Mouse (Mus musculus): ENCODE measurements around the gene Rac1. TPM values are rescaled to one million over a fixed set of nuclear protein-coding genes. Genes with fewer than 3 reads are reported as not detected.

The Rac1 gene
- polyA plus RNA-seq, 1 experiment from 2014 or later: 475 TPM

DNA sequence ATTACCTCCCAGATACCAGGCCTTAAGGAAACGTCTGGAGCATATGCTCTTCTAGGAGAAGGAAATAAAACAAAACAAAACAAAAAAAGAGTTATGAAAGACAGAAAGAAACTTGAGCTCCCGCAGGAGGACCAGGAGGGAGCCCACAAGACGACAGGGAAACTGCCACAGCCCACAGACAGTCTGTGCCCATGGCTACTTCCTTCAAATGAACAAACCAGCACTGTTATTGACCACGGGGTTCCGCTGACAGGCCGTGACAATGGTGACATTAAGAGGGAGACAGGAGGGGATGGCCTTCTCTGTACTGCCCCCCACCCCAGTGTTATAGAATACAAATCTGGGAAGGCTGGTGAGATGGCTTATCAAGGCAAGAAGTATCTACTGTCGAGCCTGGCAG lies 2.9 kb upstream of the Rac1 start:
- WGBS: 57% methylated on average over 7 of the region's 7 CpGs
- H3K9ac ChIP-seq (ENCODE audit: low read length): no peak overlapping the region
- H3K4me2 ChIP-seq (ENCODE audit: low read depth, low read length): no peak overlapping the region
- no peaks in the 10 kb centered on the region for H3K27me3 ChIP-seq (ENCODE audit: control insufficient read depth, insufficient read depth, low read depth, low read length)
- H3K4me3 ChIP-seq (ENCODE audit: low read length): no peak overlapping the region
- no peak for ATAC-seq (ENCODE audit: low read depth)
- no peaks in the 10 kb centered on the region for H3K36me3 ChIP-seq (ENCODE audit: control insufficient read depth, insufficient read depth, low read length)
- H3K27ac ChIP-seq (ENCODE audit: low read length): no peak overlapping the region
- peaks cover 11% of the 10 kb centered on the region for H3K4me1 ChIP-seq (replicated peaks; ENCODE audit: control insufficient read depth, insufficient read depth, low read length)
- H3K9me3 ChIP-seq (ENCODE audit: control insufficient read depth, low read length): no peaks in the 10 kb centered on the region

DNA sequence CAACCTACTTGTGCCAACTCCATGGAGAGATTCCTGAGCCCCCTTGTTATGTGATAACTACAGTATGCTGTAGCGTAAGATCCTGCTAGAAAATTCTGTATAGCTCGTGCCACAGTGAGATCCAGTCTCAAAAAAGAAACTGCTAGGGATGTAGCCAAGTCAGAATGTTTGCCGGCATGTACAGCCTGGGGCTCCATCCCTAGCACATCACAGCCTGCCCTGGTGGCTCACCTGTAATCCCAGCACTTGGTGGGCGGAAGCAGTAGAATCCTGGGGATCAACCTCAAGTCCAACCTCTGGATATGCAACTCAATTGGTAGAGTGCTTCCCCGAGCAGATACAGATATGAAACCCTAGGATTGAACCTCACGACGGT lies 460 bp upstream of the Rac1 start:
- Histone ChIP-seq H3K4me2 (ENCODE audit: low read depth, low read length) (peak overlapping the region; percentile 92), H3K9me3 (ENCODE audit: control insufficient read depth, low read length) (no peaks in the 10 kb centered on the region), H3K27ac (ENCODE audit: low read length) (peak overlapping the region; percentile 100), H3K4me1 (replicated peaks; ENCODE audit: control insufficient read depth, insufficient read depth, low read length) (peaks cover 28% of the 10 kb centered on the region), H3K27me3 (ENCODE audit: control insufficient read depth, insufficient read depth, low read depth, low read length) (no peaks in the 10 kb centered on the region), H3K36me3 (ENCODE audit: control insufficient read depth, insufficient read depth, low read length) (no peaks in the 10 kb centered on the region), H3K9ac (ENCODE audit: low read length) (peak overlapping the region; percentile 100), H3K4me3 (ENCODE audit: low read length) (peak overlapping the region; percentile 98)
- ATAC-seq (ENCODE audit: low read depth): no peak; the same call in none of the 2 replicates
- 14% methylated on average over 7 of the region's 7 CpGs for WGBS

DNA sequence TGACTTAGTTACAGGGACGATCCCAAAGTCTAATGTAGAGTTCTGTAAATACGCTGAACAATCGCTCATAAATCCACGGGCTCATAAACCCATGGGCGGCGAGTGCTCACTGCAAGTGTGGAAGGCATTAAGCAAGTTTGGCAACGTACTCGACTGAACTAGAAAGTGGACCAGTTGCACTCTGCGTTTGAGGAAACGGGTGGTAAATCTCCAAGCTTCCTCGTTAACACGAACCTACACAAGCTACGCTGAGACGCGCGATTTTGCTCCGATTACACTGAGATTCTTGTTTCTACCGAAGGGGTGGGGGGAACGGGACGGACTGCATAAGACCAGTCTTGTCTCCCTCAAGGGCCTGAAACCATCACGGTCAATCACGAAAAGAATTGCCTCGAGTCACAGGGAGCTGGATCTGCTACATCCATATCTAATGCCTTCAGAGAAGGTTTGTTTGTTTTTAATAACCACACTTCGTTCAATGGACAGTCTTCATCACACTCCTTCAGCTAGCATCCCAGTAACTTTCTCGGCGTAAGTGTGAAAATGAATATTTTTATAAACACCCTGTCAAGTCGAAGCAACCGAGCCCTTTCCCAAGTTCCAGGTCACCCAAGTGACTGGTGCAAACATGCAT lies 1.0 kb downstream of the Rac1 start:
- H3K4me3 ChIP-seq (ENCODE audit: low read length): peak overlapping the region; percentile 98
- no peak for ATAC-seq (ENCODE audit: low read depth)
- no peaks in the 10 kb centered on the region for H3K27me3 ChIP-seq (ENCODE audit: control insufficient read depth, insufficient read depth, low read depth, low read length)
- WGBS: under 1% methylated on average over 28 of the region's 28 CpGs
- peak overlapping the region; percentile 100 for H3K9ac ChIP-seq (ENCODE audit: low read length)
- H3K27ac ChIP-seq (ENCODE audit: low read length): peak overlapping the region; percentile 100
- H3K4me2 ChIP-seq (ENCODE audit: low read depth, low read length): peak overlapping the region; percentile 82
- H3K9me3 ChIP-seq (ENCODE audit: control insufficient read depth, low read length): no peaks in the 10 kb centered on the region
- H3K36me3 ChIP-seq (ENCODE audit: control insufficient read depth, insufficient read depth, low read length): no peaks in the 10 kb centered on the region
- peaks cover 35% of the 10 kb centered on the region for H3K4me1 ChIP-seq (replicated peaks; ENCODE audit: control insufficient read depth, insufficient read depth, low read length)

DNA sequence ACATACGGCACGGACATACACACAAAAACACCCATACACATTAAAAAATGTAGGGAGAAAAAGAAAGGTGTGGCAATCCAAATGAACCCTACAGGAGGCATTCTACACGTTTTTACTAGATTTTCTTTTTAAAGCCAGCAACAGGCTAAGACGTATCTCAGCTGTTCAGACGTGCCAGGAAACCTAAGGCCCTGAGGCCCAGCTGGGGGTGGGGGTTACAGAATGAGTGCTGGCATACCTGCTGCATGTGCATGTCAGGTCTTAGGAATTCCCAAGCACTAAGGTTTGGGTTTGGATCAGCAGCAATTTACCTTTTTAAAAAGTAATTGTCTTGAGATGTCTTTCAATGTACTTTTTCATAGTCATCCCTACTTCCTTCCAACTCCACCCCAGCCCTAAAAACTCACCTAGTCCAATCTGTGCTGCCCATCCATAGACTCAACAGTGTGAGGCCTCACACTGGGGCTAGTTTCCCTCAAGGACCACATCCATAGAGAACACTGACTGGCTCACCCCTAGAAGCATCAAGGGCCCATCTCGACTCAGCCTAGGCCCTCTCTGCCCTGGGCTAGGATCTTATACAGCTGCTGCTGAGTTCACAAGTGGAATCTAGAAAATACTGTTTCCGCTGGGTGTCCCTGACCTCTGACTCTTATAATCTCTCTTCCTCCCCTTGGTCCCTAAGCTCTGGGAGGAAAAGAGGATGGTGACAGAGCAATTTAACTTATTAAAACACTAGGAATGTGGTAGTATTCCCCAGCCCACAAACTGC lies 2.2 kb downstream of the Rac1 start:
- ATAC-seq (ENCODE audit: low read depth): no peak
- H3K9ac ChIP-seq (ENCODE audit: low read length): peak overlapping the region; percentile 100
- WGBS: 29% methylated on average over 7 of the region's 7 CpGs

DNA sequence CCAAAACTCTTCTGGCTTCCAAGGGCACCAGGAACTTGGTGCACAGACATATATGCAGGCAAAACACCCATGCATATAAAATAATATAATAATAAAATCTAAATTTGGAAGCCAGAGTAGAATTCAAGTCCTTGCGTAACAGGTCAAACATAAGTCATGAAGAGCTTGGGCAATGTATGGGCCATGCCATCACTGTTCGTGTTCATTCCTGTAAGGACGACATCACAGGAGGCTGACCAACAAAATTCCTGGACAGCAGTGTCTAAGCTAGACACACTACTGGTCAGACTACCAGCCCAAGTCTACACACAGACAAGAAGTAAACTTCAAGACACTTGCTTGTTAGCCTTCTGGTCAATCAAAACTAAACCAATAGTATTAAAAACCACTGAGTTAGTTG lies 5.0 kb downstream of the Rac1 start:
- Histone ChIP-seq H3K9me3 (ENCODE audit: control insufficient read depth, low read length) (no peaks in the 10 kb centered on the region), H3K4me1 (replicated peaks; ENCODE audit: control insufficient read depth, insufficient read depth, low read length) (peaks cover 58% of the 10 kb centered on the region), H3K27me3 (ENCODE audit: control insufficient read depth, insufficient read depth, low read depth, low read length) (no peaks in the 10 kb centered on the region), H3K27ac (ENCODE audit: low read length) (no peak overlapping the region), H3K4me3 (ENCODE audit: low read length) (no peak overlapping the region), H3K4me2 (ENCODE audit: low read depth, low read length) (no peak overlapping the region), H3K9ac (ENCODE audit: low read length) (no peak overlapping the region), H3K36me3 (ENCODE audit: control insufficient read depth, insufficient read depth, low read length) (no peaks in the 10 kb centered on the region)
- whole genome bisulfite sequencing: 75% methylated on average over 3 of the region's 3 CpGs
- ATAC-seq (ENCODE audit: low read depth): no peak

More for the DNA sequence above, 2.2 kb downstream of the Rac1 start:
- Histone ChIP-seq H3K27ac (ENCODE audit: low read length) (no peak overlapping the region), H3K36me3 (ENCODE audit: control insufficient read depth, insufficient read depth, low read length) (no peaks in the 10 kb centered on the region), H3K4me3 (ENCODE audit: low read length) (peak overlapping the region; percentile 98), H3K4me2 (ENCODE audit: low read depth, low read length) (peak overlapping the region; percentile 82), H3K4me1 (replicated peaks; ENCODE audit: control insufficient read depth, insufficient read depth, low read length) (peaks cover 39% of the 10 kb centered on the region), H3K9me3 (ENCODE audit: control insufficient read depth, low read length) (no peaks in the 10 kb centered on the region), H3K27me3 (ENCODE audit: control insufficient read depth, insufficient read depth, low read depth, low read length) (no peaks in the 10 kb centered on the region)

DNA sequence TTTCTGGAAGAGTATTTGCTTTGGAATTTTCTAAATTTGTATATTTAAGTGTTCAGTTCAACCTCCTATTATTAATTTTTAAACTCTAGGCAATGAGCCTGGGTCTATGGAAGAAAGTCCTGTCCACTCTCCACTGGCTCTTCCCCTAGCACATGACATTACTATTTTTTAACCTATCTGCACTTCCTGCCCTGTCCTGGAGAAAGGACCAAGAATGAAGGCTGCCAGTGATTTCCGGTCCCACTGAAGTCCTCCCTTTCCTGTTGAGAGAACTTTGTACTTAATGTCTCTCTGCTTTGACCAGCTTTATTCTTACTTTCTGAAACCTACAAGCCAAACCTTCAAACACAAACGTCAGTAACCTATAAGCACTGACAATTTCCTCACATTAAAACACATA lies 7.4 kb downstream of the Rac1 start:
- Histone ChIP-seq H3K27ac (ENCODE audit: low read length) (peak overlapping the region; percentile 45; the same call in 1 of the 2 replicates), H3K27me3 (ENCODE audit: control insufficient read depth, insufficient read depth, low read depth, low read length) (no peaks in the 10 kb centered on the region), H3K4me2 (ENCODE audit: low read depth, low read length) (peak overlapping the region; percentile 22; the same call in 1 of the 2 replicates), H3K36me3 (ENCODE audit: control insufficient read depth, insufficient read depth, low read length) (peaks cover 10% of the 10 kb centered on the region), H3K9me3 (ENCODE audit: control insufficient read depth, low read length) (no peaks in the 10 kb centered on the region), H3K9ac (ENCODE audit: low read length) (no peak overlapping the region), H3K4me1 (replicated peaks; ENCODE audit: control insufficient read depth, insufficient read depth, low read length) (peaks cover 49% of the 10 kb centered on the region), H3K4me3 (ENCODE audit: low read length) (no peak overlapping the region)
- ATAC-seq (ENCODE audit: low read depth): no peak
- 57% methylated on average over 2 of the region's 2 CpGs for WGBS

DNA sequence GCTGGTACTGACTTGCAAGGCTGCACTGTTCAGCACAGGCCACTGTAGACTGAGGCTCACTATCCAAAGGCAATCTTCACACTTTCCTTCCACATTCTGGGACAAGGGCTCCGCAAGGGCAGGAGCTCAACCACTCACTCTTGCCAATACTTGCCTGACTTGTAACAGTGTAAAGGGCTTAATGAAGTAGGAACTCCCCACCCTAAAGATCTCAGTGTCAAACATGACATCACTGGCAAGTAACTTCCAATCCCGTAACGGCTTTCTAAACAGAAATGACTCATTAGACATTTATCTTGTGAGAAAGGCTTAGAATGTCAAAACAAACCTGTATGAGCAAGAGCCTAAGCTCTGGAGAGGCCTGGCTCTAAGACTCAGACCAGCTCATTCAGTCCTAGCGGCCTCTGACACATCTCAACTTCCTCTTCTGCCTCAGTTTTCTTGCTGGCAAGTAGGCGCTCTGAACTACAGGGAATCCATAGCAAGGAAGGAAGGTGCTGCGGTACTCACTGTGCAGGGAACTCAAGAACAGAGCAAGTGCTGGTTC lies 9.7 kb downstream of the Rac1 start:
- Histone ChIP-seq H3K27ac (ENCODE audit: low read length) (peak overlapping the region; percentile 55; the same call in 1 of the 2 replicates), H3K36me3 (ENCODE audit: control insufficient read depth, insufficient read depth, low read length) (peaks cover 26% of the 10 kb centered on the region), H3K9me3 (ENCODE audit: control insufficient read depth, low read length) (no peaks in the 10 kb centered on the region), H3K4me3 (ENCODE audit: low read length) (no peak overlapping the region), H3K4me1 (replicated peaks; ENCODE audit: control insufficient read depth, insufficient read depth, low read length) (peaks cover 34% of the 10 kb centered on the region), H3K9ac (ENCODE audit: low read length) (no peak overlapping the region), H3K27me3 (ENCODE audit: control insufficient read depth, insufficient read depth, low read depth, low read length) (no peaks in the 10 kb centered on the region), H3K4me2 (ENCODE audit: low read depth, low read length) (no peak overlapping the region)
- WGBS: 44% methylated on average over 6 of the region's 6 CpGs
- ATAC-seq (ENCODE audit: low read depth): peak; percentile 55

DNA sequence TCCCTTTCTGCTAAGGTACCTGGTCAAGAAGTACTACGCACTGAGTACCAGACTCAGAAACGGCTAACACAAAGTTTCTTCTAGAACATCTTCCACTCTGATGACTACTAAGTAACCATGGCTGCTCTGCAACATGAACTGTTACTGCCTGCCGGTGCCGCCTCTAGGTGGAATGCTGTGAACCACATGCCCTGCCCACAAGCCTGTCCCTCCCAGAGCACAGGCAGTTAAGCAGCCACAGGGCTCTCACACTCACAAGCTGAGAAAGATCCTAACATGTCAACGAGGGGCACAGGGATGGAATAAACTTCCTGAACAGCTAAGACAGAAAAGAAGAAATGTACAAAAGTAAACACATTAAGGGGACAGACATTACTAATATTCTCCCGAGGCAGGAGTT lies 10.4 kb downstream of the Rac1 start:
- H3K9ac ChIP-seq (ENCODE audit: low read length): no peak overlapping the region
- no peak overlapping the region for H3K4me2 ChIP-seq (ENCODE audit: low read depth, low read length)
- H3K36me3 ChIP-seq (ENCODE audit: control insufficient read depth, insufficient read depth, low read length): peaks cover 28% of the 10 kb centered on the region
- ATAC-seq (ENCODE audit: low read depth): no peak
- 51% methylated on average over 6 of the region's 6 CpGs for WGBS
- no peak overlapping the region for H3K27ac ChIP-seq (ENCODE audit: low read length)
- H3K9me3 ChIP-seq (ENCODE audit: control insufficient read depth, low read length): no peaks in the 10 kb centered on the region
- no peaks in the 10 kb centered on the region for H3K27me3 ChIP-seq (ENCODE audit: control insufficient read depth, insufficient read depth, low read depth, low read length)
- H3K4me3 ChIP-seq (ENCODE audit: low read length): no peak overlapping the region
- peaks cover 28% of the 10 kb centered on the region for H3K4me1 ChIP-seq (replicated peaks; ENCODE audit: control insufficient read depth, insufficient read depth, low read length)

DNA sequence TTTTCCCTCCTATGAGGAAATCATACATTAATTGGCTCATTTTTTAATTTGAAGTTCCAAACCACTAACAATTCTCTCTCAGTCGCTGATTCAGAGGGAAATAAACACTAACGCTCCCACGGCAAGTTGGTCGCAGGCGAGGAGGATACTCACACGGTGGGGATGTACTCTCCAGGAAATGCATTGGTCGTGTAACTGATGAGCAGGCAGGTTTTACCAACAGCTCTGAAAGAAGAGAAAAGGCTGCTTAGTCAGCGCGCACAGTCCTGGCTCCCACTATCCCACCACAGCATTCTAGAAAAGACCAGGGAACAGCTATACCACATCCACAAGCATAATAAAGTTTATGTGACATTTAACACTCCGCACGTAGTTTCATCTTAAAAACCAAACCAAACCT lies 10.8 kb downstream of the Rac1 start:
- Histone ChIP-seq H3K9me3 (ENCODE audit: control insufficient read depth, low read length) (no peaks in the 10 kb centered on the region), H3K36me3 (ENCODE audit: control insufficient read depth, insufficient read depth, low read length) (peaks cover 28% of the 10 kb centered on the region), H3K4me2 (ENCODE audit: low read depth, low read length) (no peak overlapping the region), H3K27me3 (ENCODE audit: control insufficient read depth, insufficient read depth, low read depth, low read length) (no peaks in the 10 kb centered on the region), H3K4me3 (ENCODE audit: low read length) (no peak overlapping the region), H3K4me1 (replicated peaks; ENCODE audit: control insufficient read depth, insufficient read depth, low read length) (peaks cover 28% of the 10 kb centered on the region), H3K9ac (ENCODE audit: low read length) (no peak overlapping the region), H3K27ac (ENCODE audit: low read length) (no peak overlapping the region)
- WGBS: 83% methylated on average over 11 of the region's 11 CpGs
- no peak for ATAC-seq (ENCODE audit: low read depth)

All from lung, embryonic 16.5 days (tissue).